Mouse (Mus musculus): ENCODE data around the gene Cd33.
A peak's percentile ranks its signal among the peaks of the same experiment; 100 is the strongest.

Gene Cd33

GRCm38 (mm10) chr7:43544225-43544977 lies at the start of gene Cd33:
Cd33 (minus strand) TSS chr7:43544428.
- no peak for DNase-seq

- DNase-seq, result no peak
Observed at GRCm38 (mm10) chr7:43584790-43585189, 40.6 kb upstream of the Cd33 start.

GRCm38 (mm10) chr7:43580526-43580925 lies 36.3 kb upstream of the Cd33 start:
- no peak for DNase-seq

GRCm38 (mm10) chr7:43579440-43580171 lies 35.4 kb upstream of the Cd33 start, which contains the start of gene Zfp719:
Zfp719 (plus strand) TSS chr7:43579610.
- DNase-seq, result peak; percentile 85

- DNase-seq, result no peak
Observed at GRCm38 (mm10) chr7:43571216-43571615, 27.0 kb upstream of the Cd33 start.

- no peak for DNase-seq
Observed at GRCm38 (mm10) chr7:43563300-43563699, 19.1 kb upstream of the Cd33 start.

- DNase-seq, result peak; percentile 31
Observed at GRCm38 (mm10) chr7:43562651-43563070, 18.4 kb upstream of the Cd33 start.

GRCm38 (mm10) chr7:43562006-43562633 lies 17.9 kb upstream of the Cd33 start, which contains the start of gene Zfp658:
Zfp658 (plus strand) TSS chr7:43562256.
- peak; percentile 76 for DNase-seq

- DNase-seq, result no peak
Observed at GRCm38 (mm10) chr7:43556901-43557300, 12.7 kb upstream of the Cd33 start.

- no peak for DNase-seq
Observed at GRCm38 (mm10) chr7:43555351-43555750, 11.1 kb upstream of the Cd33 start.

- DNase-seq, result no peak
Observed at GRCm38 (mm10) chr7:43554550-43554949, 10.3 kb upstream of the Cd33 start.

GRCm38 (mm10) chr7:43553153-43553552 lies 8.9 kb upstream of the Cd33 start:
- DNase-seq, result no peak

- peak; percentile 37 for DNase-seq
Observed at GRCm38 (mm10) chr7:43548206-43548605, 4.0 kb upstream of the Cd33 start.

GRCm38 (mm10) chr7:43547666-43548065 lies 3.4 kb upstream of the Cd33 start:
- peak; percentile 62 for DNase-seq

GRCm38 (mm10) chr7:43545656-43546545 lies 1.7 kb upstream of the Cd33 start:
- no peak for DNase-seq

- no peak for DNase-seq
Observed at GRCm38 (mm10) chr7:43538524-43538923, 5.7 kb downstream of the Cd33 start.

- DNase-seq, result no peak
Observed at GRCm38 (mm10) chr7:43532936-43533505, 11.2 kb downstream of the Cd33 start.

- no peak for DNase-seq
Observed at GRCm38 (mm10) chr7:43530216-43530785, 13.9 kb downstream of the Cd33 start.

GRCm38 (mm10) chr7:43525313-43525712 lies 18.9 kb downstream of the Cd33 start:
- no peak for DNase-seq

- no peak for DNase-seq
Observed at GRCm38 (mm10) chr7:43522776-43523175, 21.5 kb downstream of the Cd33 start.

GRCm38 (mm10) chr7:43518341-43518740 lies 25.9 kb downstream of the Cd33 start:
- peak; percentile 18 for DNase-seq

GRCm38 (mm10) chr7:43515076-43515475 lies 29.2 kb downstream of the Cd33 start:
- DNase-seq, result no peak
